Mouse (Mus musculus) midbrain, embryonic 14.5 days (tissue): ENCODE results near the gene Pcgf1. TPM values are rescaled to one million over a fixed set of nuclear protein-coding genes. Genes with fewer than 3 reads are reported as not detected.

Source experiments
- ATAC-seq: fragments of 200-750 bp; cut with Nextera tagmentation; 2 replicates; pipeline ENCODE4 v1.8.0; 2017; ENCODE audit warnings: moderate number of reproducible peaks, moderate library complexity; ENCODE audit not compliant: low FRiP score, low TSS enrichment
- DNase-seq: peaks from one replicate; pipeline ENCODE4 v3.0.0-alpha.2; 2015
- H3K27ac ChIP-seq: fragments of 300-500 bp; sonication (generic); replicated peaks from 2 replicates; pipeline ENCODE4 v1.5.1; 2014; ENCODE audit warnings: mild to moderate bottlenecking, low read depth, low read length, moderate library complexity
- H3K27me3 ChIP-seq: fragments of 300-500 bp; sonication (generic); 2 replicates; pipeline ENCODE4 v1.6.1; 2014; ENCODE audit warnings: low read length, control low read depth, mixed read lengths; ENCODE audit not compliant: control insufficient read depth, insufficient read depth
- H3K36me3 ChIP-seq: fragments of 300-500 bp; sonication (generic); 2 replicates; pipeline ENCODE4 v1.6.1; 2014; ENCODE audit warnings: low read length, control low read depth; ENCODE audit not compliant: control insufficient read depth, insufficient read depth
- H3K4me1 ChIP-seq: fragments of 300-500 bp; sonication (generic); 2 replicates; pipeline ENCODE4 v1.6.1; 2014; ENCODE audit warnings: mild to moderate bottlenecking, antibody characterized with exemption, low read length, control low read depth; ENCODE audit not compliant: control insufficient read depth, insufficient read depth
- H3K4me2 ChIP-seq: fragments of 300-500 bp; sonication (generic); 2 replicates; pipeline ENCODE4 v1.6.1; 2014; ENCODE audit warnings: mild to moderate bottlenecking, low read length, moderate library complexity
- H3K4me3 ChIP-seq: fragments of 300-500 bp; sonication (generic); replicated peaks from 2 replicates; pipeline ENCODE4 v1.5.1; 2014; ENCODE audit warnings: low read depth, low read length
- H3K9ac ChIP-seq: fragments of 300-500 bp; sonication (generic); replicated peaks from 2 replicates; pipeline ENCODE4 v1.6.1; 2014; ENCODE audit warnings: mild to moderate bottlenecking, low read length, moderate library complexity
- H3K9me3 ChIP-seq: fragments of 300-500 bp; sonication (generic); 2 replicates; pipeline ENCODE4 v1.6.1; 2016; ENCODE audit warnings: low read length, control low read depth, mixed read lengths; ENCODE audit not compliant: control insufficient read depth
- WGBS: fragments of 180-500 bp; shearing (Covaris S2); extraction: QIAGEN DNeasy Blood & Tissue Kit; methylation state at CpG from one replicate; pipeline ENCODE4 v1.1.7; 2014; 5-methylcytosine and 5-hydroxymethylcytosine counted together
- polyA plus RNA-seq: library from polyadenylated mRNA; unstranded; fragments of >200 nt; fragmentation: Nextera tagmentation; extraction: Ambion mirVana; gene quantifications from 2 replicates; pipeline ENCODE4 v1.2.1, GENCODE M21; 2014

The Pcgf1 gene
- polyA plus RNA-seq, 1 experiment from 2014 or later, result 43.5 TPM

GRCm38 (mm10) chr6:83054871-83055431 lies 22.7 kb upstream of the Pcgf1 start, which contains the start of gene Htra2:
Htra2 (minus strand) TSS chr6:83055273.
- peaks cover 19% of the 10 kb centered on the region for H3K4me1 ChIP-seq
- H3K27ac ChIP-seq, result peak within 1 kb of the TSS; percentile 85
- H3K9ac ChIP-seq, result peak within 1 kb of the TSS; percentile 92
- under 1% methylated on average over 50 of the region's 50 CpGs for WGBS
- no peaks in the 10 kb centered on the region for H3K27me3 ChIP-seq
- peaks cover 32% of the 10 kb centered on the region for H3K36me3 ChIP-seq
- H3K9me3 ChIP-seq, result no peaks in the 10 kb centered on the region
- peak within 1 kb of the TSS; percentile 86 for H3K4me3 ChIP-seq
- peak; percentile 37 for DNase-seq
- ATAC-seq, result no peak; the same call in 1 of the 2 replicates
- peak within 1 kb of the TSS; percentile 93 for H3K4me2 ChIP-seq

- Histone ChIP-seq H3K36me3 (peaks cover 22% of the 10 kb centered on the region), H3K9ac (no peak within 1 kb of the TSS), H3K9me3 (no peaks in the 10 kb centered on the region), H3K4me1 (peaks cover 16% of the 10 kb centered on the region), H3K4me2 (no peak within 1 kb of the TSS), H3K4me3 (no peak within 1 kb of the TSS), H3K27ac (no peak within 1 kb of the TSS), H3K27me3 (0 out of 2 replicates have a peak, but pooled peaks cover 12% of the 10 kb centered on the region)
- DNase-seq, result peak; percentile 46
- no peak for ATAC-seq
- WGBS, result 45% methylated on average over 3 of the region's 3 CpGs
Observed at GRCm38 (mm10) chr6:83057790-83058189, 19.9 kb upstream of the Pcgf1 start, which contains the start of gene Dqx1. Dqx1 (plus strand) TSS chr6:83057844.

GRCm38 (mm10) chr6:83058725-83059124 lies 18.9 kb upstream of the Pcgf1 start:
- H3K9me3 ChIP-seq, result no peaks in the 10 kb centered on the region
- H3K4me3 ChIP-seq, result no peak overlapping the region
- no peak overlapping the region for H3K4me2 ChIP-seq
- peaks cover 21% of the 10 kb centered on the region for H3K27me3 ChIP-seq
- DNase-seq, result no peak
- 83% methylated on average over 2 of the region's 2 CpGs for WGBS
- H3K27ac ChIP-seq, result no peak overlapping the region
- peaks cover 22% of the 10 kb centered on the region for H3K36me3 ChIP-seq
- H3K9ac ChIP-seq, result no peak overlapping the region
- no peak for ATAC-seq
- peaks cover 8% of the 10 kb centered on the region for H3K4me1 ChIP-seq

- no peak overlapping the region for H3K4me2 ChIP-seq
- no peak overlapping the region for H3K9ac ChIP-seq
- no peak overlapping the region for H3K27ac ChIP-seq
- no peak for DNase-seq
- no peak for ATAC-seq
- no peak overlapping the region for H3K4me3 ChIP-seq
- 0 out of 2 replicates have a peak, but pooled peaks cover 3% of the 10 kb centered on the region for H3K4me1 ChIP-seq
- no peaks in the 10 kb centered on the region for H3K9me3 ChIP-seq
- WGBS, result 35% methylated on average over 8 of the region's 8 CpGs
- H3K27me3 ChIP-seq, result peaks cover 88% of the 10 kb centered on the region
- H3K36me3 ChIP-seq, result no peaks in the 10 kb centered on the region
Observed at GRCm38 (mm10) chr6:83065995-83066394, 11.7 kb upstream of the Pcgf1 start.

GRCm38 (mm10) chr6:83066441-83066840 lies 11.2 kb upstream of the Pcgf1 start:
- no peak overlapping the region for H3K4me3 ChIP-seq

GRCm38 (mm10) chr6:83068221-83068620 lies 9.4 kb upstream of the Pcgf1 start:
- WGBS, result 1% methylated on average over 8 of the region's 8 CpGs
- H3K4me1 ChIP-seq, result 0 out of 2 replicates have a peak, but pooled peaks cover 3% of the 10 kb centered on the region
- DNase-seq (no peak), ATAC-seq (no peak)
- H3K27me3 ChIP-seq, result peaks cover 93% of the 10 kb centered on the region
- no peak overlapping the region for H3K9ac ChIP-seq
- peak overlapping the region; percentile 12; the same call in 1 of the 2 replicates for H3K4me3 ChIP-seq
- H3K27ac ChIP-seq, result no peak overlapping the region
- no peak overlapping the region for H3K4me2 ChIP-seq
- H3K9me3 ChIP-seq, result no peaks in the 10 kb centered on the region
- H3K36me3 ChIP-seq, result no peaks in the 10 kb centered on the region

More at GRCm38 (mm10) chr6:83066441-83066840, 11.2 kb upstream of the Pcgf1 start:
- Histone ChIP-seq H3K36me3 (no peaks in the 10 kb centered on the region), H3K4me2 (no peak overlapping the region), H3K27ac (no peak overlapping the region), H3K4me1 (0 out of 2 replicates have a peak, but pooled peaks cover 3% of the 10 kb centered on the region), H3K9ac (no peak overlapping the region), H3K27me3 (peaks cover 90% of the 10 kb centered on the region), H3K9me3 (no peaks in the 10 kb centered on the region)
- DNase-seq (no peak), ATAC-seq (no peak)
- 28% methylated on average over 6 of the region's 6 CpGs for WGBS

GRCm38 (mm10) chr6:83068706-83069487 lies 8.8 kb upstream of the Pcgf1 start:
- no peaks in the 10 kb centered on the region for H3K9me3 ChIP-seq
- no peak for ATAC-seq
- H3K36me3 ChIP-seq, result no peaks in the 10 kb centered on the region
- H3K27ac ChIP-seq, result no peak overlapping the region
- peak overlapping the region; percentile 12 for H3K4me3 ChIP-seq
- H3K4me1 ChIP-seq, result 0 out of 2 replicates have a peak, but pooled peaks cover 3% of the 10 kb centered on the region
- DNase-seq, result no peak
- H3K9ac ChIP-seq, result no peak overlapping the region
- WGBS, result under 1% methylated on average over 81 of the region's 81 CpGs
- H3K27me3 ChIP-seq, result peaks cover 94% of the 10 kb centered on the region
- peak overlapping the region; percentile 33; the same call in 1 of the 2 replicates for H3K4me2 ChIP-seq

- WGBS, result under 1% methylated on average over 68 of the region's 69 CpGs
- Histone ChIP-seq H3K9me3 (no peaks in the 10 kb centered on the region), H3K9ac (no peak overlapping the region), H3K4me1 (0 out of 2 replicates have a peak, but pooled peaks cover 3% of the 10 kb centered on the region), H3K27me3 (peaks cover 93% of the 10 kb centered on the region), H3K36me3 (no peaks in the 10 kb centered on the region), H3K4me3 (no peak overlapping the region), H3K4me2 (0 out of 2 replicates have a peak overlapping the region, but pooled peaks have one; percentile 10), H3K27ac (no peak overlapping the region)
- DNase-seq (no peak), ATAC-seq (no peak)
Observed at GRCm38 (mm10) chr6:83069488-83070246, 8.0 kb upstream of the Pcgf1 start.
